Mouse (Mus musculus) ES-Bruce4 (cell line): ENCODE data around the gene Cyp2g1. TPM values are rescaled to one million over a fixed set of nuclear protein-coding genes. Genes with fewer than 3 reads are reported as not detected.

Experiments
- polyA plus RNA-seq: library from polyadenylated mRNA; stranded (reverse); fragments of >200 nt; gene quantifications from 2 replicates; pipeline ENCODE4 v1.2.4, GENCODE M21; 2011; ENCODE audit warnings: low read depth; ENCODE audit not compliant: missing spikeins, insufficient read depth, insufficient read length

Gene Cyp2g1
- polyA plus RNA-seq, 1 experiment, result not detected

Other genes starting within 250 kb of the Cyp2g1 start
- gene Vmn1r185, start 190.4 kb upstream of the Cyp2g1 start, polyA plus RNA-seq, result not detected in 2 replicates
- gene Cyp2b23, start 122.5 kb upstream of the Cyp2g1 start, polyA plus RNA-seq, result 4.1 TPM in 2 replicates
- not detected in 2 replicates for gene Cyp2b19, start 51.8 kb upstream of the Cyp2g1 start, polyA plus RNA-seq
- gene Cyp2a5, start 26.4 kb downstream of the Cyp2g1 start, polyA plus RNA-seq, result not detected in 2 replicates
- not detected in 2 replicates for gene Cyp2a22, start 130.5 kb downstream of the Cyp2g1 start, polyA plus RNA-seq
- gene Cyp2a12, start 220.2 kb downstream of the Cyp2g1 start, polyA plus RNA-seq, result not detected in 2 replicates